ENCODE assay signal across 15 mouse cellular contexts in genomic region chr16:92230476-92230931, GRCm38 (mm10).
DNase-seq lines count a peak whose midpoint lies in the region; ATAC-seq and TF ChIP-seq lines count a peak whose summit lies in the region.
"Had no signal": no experiment of that assay in that cellular context is flagged by ENCODE, and none has a peak within 500 bp of the region (broad histone marks: within the 10 kb centered on the region; RNA-seq: fewer than 3 reads in every experiment).

No protein-coding gene starts in this region.

- 72% methylated on average over 6 of the region's 6 CpGs for WGBS in kidney, postnatal 0 days
- 27% methylated on average over 6 of the region's 6 CpGs for WGBS in embryonic facial prominence, embryonic 13.5 days
- 19% methylated on average over 6 of the region's 6 CpGs for WGBS in limb, embryonic 14.5 days

- no peak for ATAC-seq in kidney, postnatal 0 days (replicated peaks; ENCODE audit: low FRiP score, low read depth)
- peak; percentile 67 for ATAC-seq in embryonic facial prominence, embryonic 13.5 days (ENCODE audit: insufficient number of reproducible peaks, insufficient read depth, low FRiP score, low TSS enrichment, low read depth)
- peak; percentile 90 for ATAC-seq in limb, embryonic 14.5 days (ENCODE audit: low FRiP score, low read depth)
- ATAC-seq: midbrain, embryonic 16.5 days; Patski had no signal

- H3K4me2 ChIP-seq in kidney, postnatal 0 days (ENCODE audit: low read length), result no peak overlapping the region
- no peak overlapping the region for H3K4me2 ChIP-seq in embryonic facial prominence, embryonic 13.5 days
- H3K4me2 ChIP-seq in limb, embryonic 14.5 days (replicated peaks; ENCODE audit: low read depth, low read length, severe bottlenecking), result no peak overlapping the region; the same call in 1 of the 2 replicates

- no peaks in the 10 kb centered on the region for H3K27me3 ChIP-seq in kidney, postnatal 0 days (ENCODE audit: insufficient read depth, low read length)
- no peaks in the 10 kb centered on the region for H3K27me3 ChIP-seq in embryonic facial prominence, embryonic 13.5 days
- H3K27me3 ChIP-seq in limb, embryonic 14.5 days (ENCODE audit: control insufficient read depth, insufficient read depth, low read length), result no peaks in the 10 kb centered on the region
- H3K27me3 ChIP-seq: Patski had no signal

- no peak overlapping the region for H3K27ac ChIP-seq in kidney, postnatal 0 days
- peak overlapping the region; percentile 48; the same call in 1 of the 2 replicates for H3K27ac ChIP-seq in embryonic facial prominence, embryonic 13.5 days
- H3K27ac ChIP-seq in limb, embryonic 14.5 days (replicated peaks; ENCODE audit: low read depth, low read length), result peak overlapping the region; percentile 34
- H3K27ac ChIP-seq: liver, embryonic 14.5 days; macrophage had no signal

- peak; percentile 67 for DNase-seq in kidney, postnatal 0 days (ENCODE audit: low spot score)
- DNase-seq in kidney, postnatal 25 days, result no peak
- DNase-seq in brain, embryonic 14.5 days (ENCODE audit: low read depth), result peak; percentile 31
- peak; percentile 83 for DNase-seq in limb, embryonic 14.5 days (ENCODE audit: low spot score)
- no peak for DNase-seq in adrenal gland, postnatal 4 days (ENCODE audit: low spot score in 2 of 2)
- DNase-seq in thymus, postnatal 14 days, result no peak
- DNase-seq: adrenal gland, postnatal 36 days; gastrocnemius, postnatal 25 days; heart, postnatal 10 days; thymus, postnatal 36 days had no signal

- TF ChIP-seq CTCF in kidney, postnatal 0 days (IDR thresholded peaks at IDR 0.05; ENCODE audit: low read depth), result no peak
- no peak for TF ChIP-seq CTCF in brain, embryonic 14.5 days (IDR thresholded peaks at IDR 0.05; ENCODE audit: borderline replicate concordance, extremely low read depth, insufficient read depth, insufficient read length)

- H3K36me3 ChIP-seq in kidney, postnatal 0 days (ENCODE audit: insufficient read depth, low read length), result no peaks in the 10 kb centered on the region
- no peaks in the 10 kb centered on the region for H3K36me3 ChIP-seq in embryonic facial prominence, embryonic 13.5 days
- H3K36me3 ChIP-seq in limb, embryonic 14.5 days (ENCODE audit: control insufficient read depth, insufficient read depth, low read length), result no peaks in the 10 kb centered on the region

- H3K4me3 ChIP-seq in kidney, postnatal 0 days (replicated peaks; ENCODE audit: low read depth, low read length), result no peak overlapping the region
- H3K4me3 ChIP-seq in embryonic facial prominence, embryonic 13.5 days, result no peak overlapping the region
- H3K4me3 ChIP-seq in limb, embryonic 14.5 days (replicated peaks; ENCODE audit: low read length), result no peak overlapping the region

- no peak overlapping the region for H3K9ac ChIP-seq in kidney, postnatal 0 days (ENCODE audit: low read depth, low read length)
- H3K9ac ChIP-seq in embryonic facial prominence, embryonic 13.5 days, result no peak overlapping the region
- no peak overlapping the region for H3K9ac ChIP-seq in limb, embryonic 14.5 days (ENCODE audit: low read depth, low read length, severe bottlenecking)
- H3K9ac ChIP-seq: liver, embryonic 14.5 days had no signal

- no peaks in the 10 kb centered on the region for H3K4me1 ChIP-seq in kidney, postnatal 0 days (replicated peaks; ENCODE audit: insufficient read depth, low read length)
- H3K4me1 ChIP-seq in embryonic facial prominence, embryonic 13.5 days, result peaks cover 15% of the 10 kb centered on the region
- H3K4me1 ChIP-seq in limb, embryonic 14.5 days (ENCODE audit: control insufficient read depth, insufficient read depth, low read length), result peaks cover 20% of the 10 kb centered on the region

- no peaks in the 10 kb centered on the region for H3K9me3 ChIP-seq in kidney, postnatal 0 days (replicated peaks; ENCODE audit: low read length)
- no peaks in the 10 kb centered on the region for H3K9me3 ChIP-seq in embryonic facial prominence, embryonic 13.5 days
- H3K9me3 ChIP-seq in limb, embryonic 14.5 days (ENCODE audit: control insufficient read depth, low read length), result no peaks in the 10 kb centered on the region

- no peak for TF ChIP-seq POLR2A in brain, embryonic 14.5 days (IDR thresholded peaks at IDR 0.05; ENCODE audit: borderline replicate concordance, extremely low read depth, insufficient read depth, insufficient read length, poor library complexity, severe bottlenecking)
- no peak for TF ChIP-seq POLR2A in limb, embryonic 14.5 days (IDR thresholded peaks at IDR 0.05; ENCODE audit: borderline replicate concordance, extremely low read depth, insufficient read depth, insufficient read length)

Comparison
In these comparisons a context has a peak if more than half of its experiments do, and no peak if none do; other contexts are left out.
1. DNase-seq: peak in kidney, postnatal 0 days (single experiment), brain, embryonic 14.5 days (single experiment) and limb, embryonic 14.5 days (single experiment); none in kidney, postnatal 25 days (0 of 2), adrenal gland, postnatal 4 days (0 of 2) and thymus, postnatal 14 days (single experiment).